Mouse (Mus musculus): Measurements from ENCODE around the gene Ltk.

Ltk gene

DNA sequence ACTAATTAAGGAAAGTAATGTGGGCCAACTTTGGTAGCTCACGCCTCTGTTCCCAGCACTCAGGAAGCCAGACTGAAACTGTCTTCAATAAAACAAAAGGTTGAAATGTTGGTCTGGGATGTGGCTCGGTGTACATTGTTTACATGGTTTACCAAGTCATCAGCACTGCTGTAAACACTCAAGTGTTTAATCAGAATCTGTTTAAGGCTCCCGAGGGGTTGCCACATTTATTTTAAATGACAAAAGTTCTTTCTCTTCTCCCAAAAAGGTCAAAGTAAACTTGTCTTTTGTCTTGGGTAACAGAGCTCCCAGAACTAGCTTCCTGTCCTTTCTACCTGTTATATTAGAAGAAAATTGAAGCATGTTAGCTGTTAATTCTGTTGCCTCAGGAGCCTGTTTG is 52.6 kb downstream of the Ltk start:
- intact Hi-C loops (cut with DNase I), result no loop called here

GRCm38 (mm10) chr2:119703171-119703570 is 57.1 kb downstream of the Ltk start:
- intact Hi-C loops (cut with DNase I), result no loop called here

Measured in adrenal gland (tissue).